Mouse (Mus musculus): ENCODE measurements at regions not wholly inside any gene's neighbourhood (a gene's known extent, or its start where the extent isn't known, plus 50 kb on each side); places are given as distances from the start of the nearest gene placed in this dataset.
"Not testable (repeated sequence)": the region's sequence is repeated elsewhere in the genome, so short reads cannot be mapped to it uniquely, and the experiment has no call there.

DNA sequence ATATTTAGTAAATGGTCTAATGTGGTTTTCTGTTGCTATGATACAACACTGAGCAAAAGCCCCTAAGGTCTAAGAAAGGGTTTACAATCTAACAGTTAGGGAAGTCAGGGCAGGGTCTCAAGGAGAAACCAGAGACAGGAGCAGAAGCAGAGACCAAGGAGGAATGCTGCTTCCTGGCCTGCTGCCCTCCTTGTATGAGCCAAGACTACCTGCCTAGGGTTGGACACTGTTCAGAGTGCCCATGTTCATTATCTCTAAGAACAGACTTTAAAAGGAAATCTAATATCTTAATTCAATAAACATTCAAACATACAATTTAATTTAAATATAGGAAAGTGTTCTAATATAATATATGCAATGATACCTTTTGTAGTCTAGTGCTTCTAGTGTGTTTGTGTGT lies 63.0 kb upstream of the Tmem106b start:
- DNase-seq (ENCODE audit: extremely low read depth, insufficient read length, low spot score), result no peak

DNA sequence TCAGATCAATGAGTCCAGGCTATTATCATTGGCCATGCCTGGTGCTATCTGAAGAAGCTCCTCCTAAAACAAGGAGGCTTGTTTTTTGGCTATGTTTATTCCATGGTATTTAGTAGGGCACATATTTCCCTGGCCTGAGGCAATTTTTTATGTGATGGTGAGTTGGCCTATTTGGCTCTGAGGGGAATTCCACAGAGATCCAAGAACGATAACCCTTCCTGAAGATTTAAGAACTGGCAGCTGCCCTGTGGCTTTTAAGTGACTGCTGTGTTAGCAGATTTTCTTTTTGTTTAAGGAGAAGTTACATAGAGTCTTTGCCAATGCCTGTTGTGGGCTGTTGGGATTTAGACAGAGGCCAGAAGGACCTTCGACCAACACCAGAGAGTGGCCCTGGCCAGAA lies 74.9 kb upstream of the Tmem106b start:
- DNase-seq (ENCODE audit: extremely low read depth, insufficient read length, low spot score), result peak; percentile 30

GRCm38 (mm10) chr6:12993772-12994171 lies 75.8 kb upstream of the Tmem106b start:
- DNase-seq (ENCODE audit: extremely low read depth, insufficient read length, low spot score), result no peak

DNA sequence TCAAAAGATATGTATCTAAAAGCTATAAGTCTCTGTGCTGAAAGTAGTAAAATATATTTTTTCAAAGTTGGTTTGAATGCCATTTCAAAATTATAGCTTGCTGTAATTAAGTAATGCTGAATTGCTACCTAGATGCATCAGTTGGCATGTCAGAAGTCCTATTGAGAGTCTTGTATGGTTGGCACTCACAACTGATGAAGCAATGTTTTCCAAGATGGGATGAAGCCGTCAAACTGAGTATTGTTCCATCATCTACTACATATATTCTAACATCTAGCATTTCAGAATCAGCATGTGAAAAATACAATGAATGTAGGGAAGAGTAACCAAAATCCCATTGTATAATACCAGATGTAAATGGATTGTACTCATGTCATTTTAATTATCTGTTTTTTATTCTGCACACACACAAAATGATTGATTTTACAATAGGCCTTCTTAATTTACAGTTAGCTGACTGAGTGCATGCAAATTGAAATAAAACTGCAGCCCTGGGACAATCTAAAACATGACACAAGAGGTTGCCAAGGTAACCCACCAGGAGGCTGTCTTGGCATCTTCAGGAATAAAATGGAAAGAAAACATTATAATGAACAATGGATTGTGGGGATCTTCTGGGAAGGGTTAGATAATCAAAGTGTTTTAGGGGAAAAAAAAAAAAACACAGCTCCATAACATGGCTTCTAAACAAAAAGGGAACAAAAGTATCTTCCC lies 92.2 kb upstream of the Tmem106b start:
- no peak for DNase-seq (ENCODE audit: extremely low read depth, insufficient read length, low spot score)

DNA sequence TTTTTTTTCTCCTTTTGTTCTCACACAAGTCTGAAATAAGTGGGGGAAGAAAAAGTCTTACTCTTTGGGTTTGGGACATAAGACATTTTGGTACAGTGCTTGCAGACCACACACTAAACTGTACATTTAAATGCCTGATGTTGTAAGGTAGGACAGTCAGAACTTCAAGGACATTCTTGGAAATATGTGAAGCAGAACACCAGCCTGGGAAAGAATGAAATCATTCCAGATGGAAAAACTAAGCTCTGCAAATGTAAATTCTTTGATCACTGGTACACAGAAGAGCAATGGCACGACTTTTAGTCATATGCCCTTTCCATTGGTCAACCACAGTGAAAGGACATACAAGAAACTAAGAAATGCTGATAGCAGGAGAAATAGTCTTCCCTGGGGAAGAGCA lies 98.0 kb upstream of the Tmem106b start:
- DNase-seq (ENCODE audit: extremely low read depth, insufficient read length, low spot score), result no peak

DNA sequence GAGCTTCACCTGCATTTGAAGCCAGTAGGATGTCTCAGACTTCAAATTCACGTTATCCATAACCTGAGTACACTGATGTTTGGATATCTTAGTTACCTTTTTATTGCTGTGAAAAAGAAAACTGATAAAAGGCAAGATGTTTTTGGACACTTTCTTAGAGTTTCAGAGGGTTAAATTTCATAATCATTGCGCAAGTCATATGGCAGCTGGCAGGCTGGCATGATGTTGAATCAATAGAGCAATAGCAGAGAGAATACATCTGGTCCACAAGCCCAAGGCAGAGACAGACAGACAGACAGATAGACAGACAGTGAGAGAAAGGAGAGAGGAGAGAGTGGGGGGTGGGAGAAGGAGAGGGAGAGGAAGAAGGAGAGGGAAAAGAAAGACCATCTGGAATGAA lies 102.3 kb upstream of the Tmem106b start:
- peak; percentile 8 for DNase-seq (ENCODE audit: extremely low read depth, insufficient read length, low spot score)

DNA sequence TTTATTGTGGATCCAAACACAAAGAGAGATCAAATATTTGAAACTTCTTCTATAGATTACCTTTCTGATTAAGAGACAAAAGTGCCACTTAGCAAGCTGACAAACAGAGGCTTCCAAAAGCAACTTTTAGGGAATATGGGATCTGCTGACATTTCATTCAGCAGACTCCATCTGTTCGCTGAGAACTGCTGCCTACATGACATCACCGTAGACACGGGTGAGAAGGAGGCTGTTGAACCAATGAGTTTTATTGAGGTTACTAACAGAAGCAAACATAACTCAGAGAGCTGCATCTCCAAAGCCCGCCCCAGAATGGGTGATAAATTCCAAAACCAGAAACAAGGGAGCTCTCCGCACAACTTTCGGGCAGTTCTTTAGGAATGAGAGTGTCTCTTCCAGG lies 111.8 kb upstream of the Tmem106b start:
- DNase-seq (ENCODE audit: extremely low read depth, insufficient read length, low spot score), result no peak

DNA sequence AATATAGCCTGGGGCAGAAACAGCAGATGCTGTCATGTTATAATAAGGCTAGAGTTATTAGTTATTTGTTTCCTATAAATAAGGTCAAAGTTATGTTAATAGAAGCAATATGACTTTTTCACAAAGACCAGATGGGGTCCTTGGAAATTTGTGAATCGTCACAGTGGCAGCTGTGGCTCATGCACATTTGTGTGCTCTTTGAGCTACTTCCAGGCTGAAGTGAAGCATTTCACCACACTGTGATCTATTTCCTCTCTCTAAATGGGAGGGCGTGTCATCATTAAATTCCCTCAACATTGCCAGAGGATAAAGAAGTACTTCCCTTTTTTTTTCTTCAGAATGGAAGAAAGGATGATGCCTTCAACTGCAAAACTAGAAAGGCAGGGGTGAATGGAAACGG lies 157.9 kb upstream of the Tmem106b start:
- no peak for DNase-seq (ENCODE audit: extremely low read depth, insufficient read length, low spot score)

DNA sequence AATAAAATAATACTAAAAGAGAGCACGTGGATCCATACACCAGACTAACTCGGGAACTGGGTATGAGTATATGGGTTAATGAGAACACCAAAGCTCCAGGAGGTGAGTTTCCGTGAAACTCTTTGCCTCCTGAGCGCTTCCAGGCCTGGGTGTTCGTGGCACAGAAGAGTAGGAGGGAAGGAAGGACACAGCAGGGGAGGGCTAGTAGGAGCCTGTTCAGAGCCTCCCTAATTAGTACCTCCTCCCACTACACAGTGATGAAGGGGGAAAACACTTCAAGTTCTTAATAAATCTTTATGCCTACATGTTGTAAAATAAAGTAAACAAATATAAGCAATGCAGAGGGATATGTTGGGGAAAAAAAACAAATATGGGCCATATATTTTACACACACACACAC lies 143.7 kb upstream of the Thsd7a start:
- no peak for DNase-seq (ENCODE audit: extremely low read depth, insufficient read length, low spot score)

GRCm38 (mm10) chr6:12876947-12877346 lies 127.7 kb upstream of the Thsd7a start:
- DNase-seq (ENCODE audit: extremely low read depth, insufficient read length, low spot score), result not testable (repeated sequence)

GRCm38 (mm10) chr6:12876366-12876765 lies 127.2 kb upstream of the Thsd7a start:
- no peak for DNase-seq (ENCODE audit: extremely low read depth, insufficient read length, low spot score)

GRCm38 (mm10) chr6:12868251-12868650 lies 119.0 kb upstream of the Thsd7a start:
- no peak for DNase-seq (ENCODE audit: extremely low read depth, insufficient read length, low spot score)

DNA sequence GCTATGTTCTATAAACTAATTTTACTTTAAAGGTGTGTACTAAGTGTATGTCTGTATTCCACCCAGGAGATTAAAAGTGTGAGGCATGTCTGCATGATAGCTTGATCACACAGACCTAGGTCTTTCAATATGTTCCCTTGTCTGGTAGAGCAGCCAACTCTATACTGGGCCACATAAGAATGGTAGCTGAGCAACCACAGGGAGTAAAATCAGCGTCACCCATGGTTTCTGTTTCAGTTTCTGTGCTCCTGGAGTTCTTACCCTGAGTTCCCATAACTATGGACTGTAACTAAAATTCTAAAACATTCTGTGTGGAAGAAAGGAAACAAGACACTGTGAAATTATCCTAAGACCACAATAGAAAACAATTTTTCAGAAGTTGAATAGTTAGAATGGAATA lies 102.8 kb upstream of the Thsd7a start:
- DNase-seq (ENCODE audit: extremely low read depth, insufficient read length, low spot score), result no peak

DNA sequence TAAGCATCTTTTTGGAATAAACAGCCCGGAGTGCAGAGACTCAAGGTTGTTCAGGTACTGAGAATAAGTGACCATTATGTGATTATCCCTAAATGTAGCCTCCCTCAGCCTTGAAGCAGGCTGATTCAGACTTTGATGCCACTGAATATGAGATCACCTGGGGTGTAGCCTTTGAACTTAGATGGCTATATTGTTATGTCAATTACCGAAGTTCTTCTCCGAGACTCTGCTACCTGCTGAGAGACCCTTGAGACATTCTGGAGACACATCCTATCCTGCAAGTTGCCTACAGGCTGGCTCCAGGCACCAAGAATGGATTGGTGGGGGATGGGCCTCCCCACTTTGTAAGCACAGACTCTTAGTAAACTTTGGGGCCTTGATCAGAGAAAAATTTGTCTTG lies 85.9 kb upstream of the Thsd7a start:
- DNase-seq (ENCODE audit: extremely low read depth, insufficient read length, low spot score), result not testable (repeated sequence)

GRCm38 (mm10) chr6:12833358-12833757 lies 84.1 kb upstream of the Thsd7a start:
- no peak for DNase-seq (ENCODE audit: extremely low read depth, insufficient read length, low spot score)

DNA sequence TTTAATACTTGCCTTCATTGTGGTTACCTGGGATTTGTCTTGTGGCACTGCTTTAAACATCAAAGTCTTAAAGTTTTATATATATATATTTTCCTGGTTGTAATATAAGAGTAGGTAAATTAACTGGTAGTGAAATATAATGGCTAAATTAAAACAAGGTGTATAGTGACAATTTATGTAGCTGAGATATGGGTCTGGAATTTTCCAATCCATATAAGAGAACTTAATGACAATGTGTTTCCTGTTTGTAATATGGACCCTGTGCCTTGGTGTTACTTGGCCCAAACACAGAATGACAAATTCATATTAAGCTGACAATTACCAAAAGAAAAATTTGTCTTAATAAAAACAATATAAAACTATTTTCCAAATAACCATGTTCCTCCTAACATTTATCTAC lies 82.7 kb upstream of the Thsd7a start:
- no peak for DNase-seq (ENCODE audit: extremely low read depth, insufficient read length, low spot score)

DNA sequence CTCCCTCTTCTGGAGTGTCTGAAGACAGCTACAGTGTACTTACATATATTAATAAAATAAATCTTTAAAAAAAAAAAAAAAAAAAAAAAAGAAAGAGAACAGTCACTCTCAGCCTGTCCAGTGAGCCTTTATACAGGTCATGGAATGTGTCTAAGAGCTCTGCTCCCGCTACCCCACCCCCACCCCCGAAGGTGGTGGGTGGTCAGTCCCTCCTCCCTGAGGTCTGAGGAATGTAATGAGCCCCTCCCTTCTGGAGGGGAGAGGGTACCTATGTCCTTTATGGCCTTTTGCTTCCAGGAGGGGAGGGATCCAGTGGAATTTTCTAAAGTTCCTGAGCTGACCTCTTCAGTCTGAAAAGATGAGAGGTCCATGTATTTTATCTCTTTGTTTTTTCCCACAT lies 82.3 kb upstream of the Thsd7a start:
- DNase-seq (ENCODE audit: extremely low read depth, insufficient read length, low spot score), result no peak

DNA sequence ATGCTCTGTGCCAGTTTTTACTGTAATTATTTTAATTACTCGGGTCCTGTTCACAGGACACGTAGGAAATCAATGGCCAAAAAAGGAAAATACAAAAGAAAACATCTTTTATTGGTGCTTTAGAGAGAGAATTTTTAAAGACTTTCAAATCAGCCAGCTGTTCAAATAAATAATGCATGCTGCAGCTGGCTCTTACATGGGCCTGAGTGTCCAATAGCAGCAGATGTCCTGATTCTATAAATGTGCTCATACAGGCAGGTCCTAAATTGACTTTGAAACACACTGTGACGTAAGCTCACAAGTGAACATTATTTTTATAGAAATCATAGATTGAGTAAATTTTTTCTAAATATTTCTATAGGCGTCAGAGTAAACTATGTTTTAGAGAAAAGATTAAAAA lies 78.5 kb upstream of the Thsd7a start:
- DNase-seq (ENCODE audit: extremely low read depth, insufficient read length, low spot score), result no peak

DNA sequence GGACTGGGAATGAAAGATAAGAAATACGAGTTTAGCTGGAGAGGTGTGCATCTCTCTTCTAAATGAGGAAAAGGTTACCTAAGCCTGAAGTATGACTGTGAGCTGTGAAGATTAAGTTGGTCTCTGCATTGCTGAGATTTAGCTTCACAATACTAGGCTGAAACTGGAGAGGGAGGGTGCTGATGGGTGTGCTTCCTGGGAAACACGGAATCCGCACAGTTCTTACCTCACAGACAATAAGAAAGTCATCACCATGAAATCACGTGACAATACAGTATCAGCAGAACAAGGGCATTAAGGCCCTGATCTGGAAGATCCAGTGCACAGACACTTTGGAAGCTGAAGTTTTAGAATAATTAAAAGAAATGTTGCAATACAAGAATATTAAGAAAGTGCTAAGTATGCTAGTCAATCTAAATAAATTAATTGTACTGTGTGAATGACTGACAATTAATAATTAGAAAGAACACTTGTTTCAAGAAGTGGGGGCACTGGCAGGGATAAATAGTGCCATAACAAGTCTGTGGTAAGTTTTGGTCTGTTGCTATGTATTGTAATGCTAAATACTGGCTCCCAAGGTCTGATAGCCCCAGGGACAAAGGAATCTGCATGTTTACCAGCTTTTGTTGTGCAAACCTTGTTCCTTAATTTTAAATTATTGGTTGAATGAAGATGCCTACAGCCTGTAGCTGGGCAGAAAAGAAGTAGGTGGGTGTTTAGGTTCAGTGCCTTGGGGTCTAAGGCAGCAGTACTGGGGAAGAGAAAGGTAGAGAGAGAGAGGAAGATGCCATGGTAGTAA lies 66.0 kb upstream of the Thsd7a start:
- DNase-seq (ENCODE audit: extremely low read depth, insufficient read length, low spot score), result no peak

DNA sequence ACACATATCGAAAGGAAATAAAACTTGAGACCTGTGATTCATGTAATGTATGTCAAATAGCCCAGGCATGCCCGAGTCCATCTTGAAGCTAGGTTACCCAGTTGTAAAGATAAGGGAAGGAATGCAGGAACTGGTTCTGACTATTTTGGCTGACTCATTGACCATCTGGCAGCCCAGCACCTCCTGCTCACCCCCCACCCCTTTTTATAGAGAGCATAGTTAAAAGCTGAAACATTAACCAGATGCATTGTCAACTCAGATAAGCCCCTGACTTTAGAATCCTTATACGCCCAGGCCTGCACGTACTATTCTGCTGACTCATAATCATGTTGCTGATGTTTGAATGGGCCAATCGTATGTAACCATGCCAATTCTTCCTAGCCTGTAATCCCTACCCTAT lies 64.6 kb upstream of the Thsd7a start:
- DNase-seq (ENCODE audit: extremely low read depth, insufficient read length, low spot score), result not testable (repeated sequence)

- no peak for DNase-seq (ENCODE audit: extremely low read depth, insufficient read length, low spot score)
Measured at GRCm38 (mm10) chr6:12812467-12812866, 63.3 kb upstream of the Thsd7a start.

GRCm38 (mm10) chr6:12812036-12812435 lies 62.8 kb upstream of the Thsd7a start:
- no peak for DNase-seq (ENCODE audit: extremely low read depth, insufficient read length, low spot score)
